Mouse (Mus musculus): Measurements from ENCODE around the gene Fa2h. TPM values are rescaled to one million over a fixed set of nuclear protein-coding genes. Genes with fewer than 3 reads are reported as not detected.
"Not testable (repeated sequence)": the region's sequence is repeated elsewhere in the genome, so short reads cannot be mapped to it uniquely, and the experiment has no call there.

Gene Fa2h
- polyA plus RNA-seq, 1 experiment from 2014 or later = 0.13 TPM

DNA sequence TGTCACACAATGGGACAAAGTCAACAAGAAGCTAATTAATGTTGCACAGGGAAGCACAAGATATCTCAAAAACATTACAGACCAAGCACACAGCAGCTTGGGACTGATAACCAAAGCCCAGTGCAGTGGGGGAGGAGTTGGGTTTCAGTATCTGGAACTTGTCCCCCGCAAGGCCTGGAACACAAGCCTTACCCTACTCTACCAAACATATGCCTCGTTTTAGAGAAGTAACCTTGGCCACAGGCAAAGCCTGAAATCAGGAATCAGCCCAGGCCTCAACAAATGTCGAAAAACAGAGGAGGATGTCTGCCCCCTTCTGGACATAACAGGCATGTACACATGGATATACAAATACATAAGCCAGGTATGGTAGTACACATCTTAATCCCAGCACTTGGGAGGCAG, 80.9 kb downstream of the Fa2h start:
- H3K4me1 ChIP-seq (replicated peaks) = no peaks in the 10 kb centered on the region
- H3K4me2 ChIP-seq = no peak overlapping the region
- H3K9me3 ChIP-seq = no peaks in the 10 kb centered on the region
- H3K36me3 ChIP-seq = no peaks in the 10 kb centered on the region
- H3K27ac ChIP-seq (replicated peaks) = no peak overlapping the region
- WGBS = 86% methylated on average over 3 of the region's 3 CpGs
- H3K9ac ChIP-seq = no peak overlapping the region
- no peak overlapping the region for H3K4me3 ChIP-seq
- no peaks in the 10 kb centered on the region for H3K27me3 ChIP-seq
- no peak for ATAC-seq (ENCODE audit: low read depth)

DNA sequence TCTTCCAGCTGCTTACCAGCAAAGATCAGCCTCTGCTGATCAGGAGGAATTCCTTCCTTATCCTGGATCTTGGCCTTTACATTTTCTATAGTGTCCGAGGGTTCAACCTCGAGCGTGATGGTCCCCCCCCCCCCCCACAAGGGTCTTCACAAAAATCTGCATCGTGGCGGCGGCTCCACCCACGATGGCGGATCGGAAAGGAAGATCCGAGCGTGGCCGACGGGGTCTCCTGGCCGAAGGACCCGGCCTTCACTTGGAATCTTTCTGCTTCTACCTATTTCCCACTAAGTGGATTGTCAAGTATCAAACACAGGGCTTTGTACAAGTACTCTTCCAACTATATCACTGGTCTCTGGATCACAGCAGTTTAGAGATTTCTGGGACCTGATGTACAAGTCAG, 83.6 kb downstream of the Fa2h start:
- not testable (repeated sequence) for H3K9me3 ChIP-seq; H3K27ac ChIP-seq (replicated peaks); H3K27me3 ChIP-seq; H3K4me3 ChIP-seq; H3K9ac ChIP-seq; H3K4me1 ChIP-seq (replicated peaks); ATAC-seq (ENCODE audit: low read depth); H3K4me2 ChIP-seq; H3K36me3 ChIP-seq
- WGBS = 91% methylated on average over 15 of the region's 15 CpGs

DNA sequence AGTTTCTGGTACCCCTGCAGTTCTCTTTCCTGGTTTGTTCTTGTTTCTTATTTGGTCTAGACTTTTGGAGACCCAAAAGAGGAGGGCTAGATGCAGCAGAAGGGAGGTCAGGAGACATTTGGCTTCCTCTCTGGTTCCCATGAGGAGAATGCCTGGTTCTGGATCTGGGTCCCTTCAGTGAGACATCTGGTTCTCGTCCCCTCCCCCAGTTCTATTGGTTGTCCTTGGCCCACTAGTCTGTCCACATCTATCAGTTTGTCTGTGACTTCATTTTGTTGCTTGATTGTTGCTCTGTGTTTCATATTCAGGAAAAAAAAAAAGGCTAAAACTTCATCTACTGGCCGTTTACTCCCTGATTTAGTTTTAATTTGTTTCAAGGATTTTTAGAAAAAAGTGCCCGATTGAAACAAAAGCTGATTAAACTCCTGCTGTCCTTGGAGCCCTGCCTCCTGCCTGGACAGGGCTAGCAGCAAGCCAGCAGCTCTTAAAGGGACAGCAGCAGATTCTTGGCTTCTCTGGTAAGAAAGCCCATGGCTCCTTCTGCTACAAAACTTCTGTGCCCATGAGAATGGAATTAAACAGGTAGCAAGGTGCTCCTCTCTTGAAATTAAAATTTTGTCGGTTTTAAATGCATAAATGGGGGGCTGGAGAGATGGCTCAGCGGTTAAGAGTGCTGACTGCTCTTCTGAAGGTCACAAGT, 88.4 kb downstream of the Fa2h start:
- H3K4me1 ChIP-seq (replicated peaks) = no peaks in the 10 kb centered on the region; the same call in 1 of the 2 replicates
- H3K36me3 ChIP-seq = no peaks in the 10 kb centered on the region
- H3K9ac ChIP-seq = no peak overlapping the region
- no peak for ATAC-seq (ENCODE audit: low read depth)
- no peak overlapping the region for H3K4me2 ChIP-seq
- H3K9me3 ChIP-seq = no peaks in the 10 kb centered on the region
- no peak overlapping the region for H3K27ac ChIP-seq (replicated peaks)
- 44% methylated on average over 5 of the region's 5 CpGs for WGBS
- H3K4me3 ChIP-seq = no peak overlapping the region
- H3K27me3 ChIP-seq = no peaks in the 10 kb centered on the region

DNA sequence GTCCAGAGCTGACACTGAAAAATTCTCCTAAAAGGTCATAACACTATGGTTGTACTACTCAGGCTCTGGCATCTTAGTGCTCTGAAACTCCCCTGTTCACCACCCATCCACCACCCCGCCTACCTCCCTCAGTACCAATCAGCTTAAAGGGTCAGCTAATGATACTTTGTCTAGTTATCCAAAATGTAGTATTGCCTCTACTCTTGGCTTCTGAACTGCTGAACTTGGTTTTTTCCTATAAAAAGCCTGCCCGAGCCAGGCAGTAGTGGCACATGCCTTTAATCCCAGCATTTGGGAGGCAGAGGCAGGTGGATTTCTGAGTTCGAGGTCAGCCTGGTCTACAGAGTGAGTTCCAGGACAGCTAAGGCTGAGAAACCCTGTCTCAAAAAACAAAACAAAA, 89.3 kb downstream of the Fa2h start:
- Histone ChIP-seq H3K27ac (replicated peaks) (no peak overlapping the region), H3K4me3 (no peak overlapping the region), H3K27me3 (no peaks in the 10 kb centered on the region), H3K9ac (no peak overlapping the region), H3K4me1 (replicated peaks) (peaks cover 2% of the 10 kb centered on the region), H3K4me2 (no peak overlapping the region), H3K9me3 (no peaks in the 10 kb centered on the region), H3K36me3 (no peaks in the 10 kb centered on the region)
- WGBS = 93% methylated on average over 3 of the region's 3 CpGs
- ATAC-seq (ENCODE audit: low read depth) = no peak

DNA sequence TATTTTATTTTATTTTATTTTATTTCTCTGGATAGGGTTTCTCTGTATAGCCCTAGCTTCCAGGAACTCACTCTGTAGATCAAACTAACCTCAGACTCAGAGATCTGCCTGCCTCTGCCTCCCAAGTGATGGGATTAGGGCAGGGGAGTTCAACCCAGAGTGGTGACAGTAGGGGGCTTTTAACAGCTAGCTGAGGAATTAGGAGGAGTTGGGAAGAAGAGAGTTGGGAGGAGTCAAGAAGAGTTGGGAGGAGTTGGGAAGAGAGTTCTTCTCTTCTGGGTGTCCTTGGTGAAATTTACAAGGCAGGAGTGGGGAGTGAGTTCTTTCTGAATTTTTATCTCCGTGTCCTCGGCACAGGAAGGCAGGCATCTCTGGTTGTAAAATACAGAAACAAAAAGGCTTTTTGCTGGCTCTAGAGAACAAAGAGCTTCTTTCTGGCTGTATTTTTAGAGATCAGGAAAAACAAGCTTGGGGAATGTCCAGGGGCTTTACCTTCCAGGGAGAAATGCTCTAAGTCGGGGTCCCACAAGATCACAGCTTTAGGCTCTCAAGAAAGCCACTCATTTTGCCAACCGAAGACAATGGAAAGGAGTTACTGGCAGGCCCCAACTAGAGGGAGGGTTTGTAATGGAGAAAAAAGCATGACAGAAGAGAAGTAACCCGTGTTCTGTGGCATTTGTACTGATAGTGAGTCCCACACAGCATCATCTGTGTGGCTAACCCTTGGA, 90.4 kb downstream of the Fa2h start:
- not testable (repeated sequence) for ATAC-seq (ENCODE audit: low read depth); H3K9me3 ChIP-seq; H3K4me3 ChIP-seq; H3K9ac ChIP-seq; H3K27me3 ChIP-seq; H3K27ac ChIP-seq (replicated peaks); H3K4me2 ChIP-seq; H3K36me3 ChIP-seq
- H3K4me1 ChIP-seq (replicated peaks) = peaks cover 12% of the 10 kb centered on the region
- 66% methylated on average over 5 of the region's 5 CpGs for WGBS

GRCm38 (mm10) chr8:111300597-111301546, 92.8 kb downstream of the Fa2h start:
- H3K36me3 ChIP-seq = peaks cover 11% of the 10 kb centered on the region
- H3K4me1 ChIP-seq (replicated peaks) = peaks cover 17% of the 10 kb centered on the region
- no peak overlapping the region for H3K27ac ChIP-seq (replicated peaks)
- no peak for ATAC-seq (ENCODE audit: low read depth)
- peak overlapping the region; percentile 46 for H3K4me2 ChIP-seq
- H3K4me3 ChIP-seq = peak overlapping the region; percentile 97
- no peaks in the 10 kb centered on the region for H3K9me3 ChIP-seq
- no peaks in the 10 kb centered on the region for H3K27me3 ChIP-seq
- no peak overlapping the region for H3K9ac ChIP-seq
- 69% methylated on average over 11 of the region's 11 CpGs for WGBS

GRCm38 (mm10) chr8:111299821-111300568, 93.6 kb downstream of the Fa2h start, which contains the start of gene Rfwd3:
Rfwd3 (minus strand) TSS chr8:111300222.
- WGBS = under 1% methylated on average over 66 of the region's 67 CpGs
- H3K4me1 ChIP-seq (replicated peaks) = peaks cover 17% of the 10 kb centered on the region
- H3K4me3 ChIP-seq = peak within 1 kb of the TSS; percentile 97
- no peaks in the 10 kb centered on the region for H3K27me3 ChIP-seq
- H3K4me2 ChIP-seq = peak within 1 kb of the TSS; percentile 82
- peak within 1 kb of the TSS; percentile 91 for H3K9ac ChIP-seq
- peak; percentile 99 for ATAC-seq (ENCODE audit: low read depth)
- H3K9me3 ChIP-seq = no peaks in the 10 kb centered on the region
- H3K36me3 ChIP-seq = peaks cover 18% of the 10 kb centered on the region
- peak within 1 kb of the TSS; percentile 85 for H3K27ac ChIP-seq (replicated peaks)

GRCm38 (mm10) chr8:111299363-111299820, 94.2 kb downstream of the Fa2h start:
- Histone ChIP-seq H3K27ac (replicated peaks) (peak overlapping the region; percentile 85), H3K4me3 (peak overlapping the region; percentile 97), H3K27me3 (no peaks in the 10 kb centered on the region), H3K9me3 (no peaks in the 10 kb centered on the region), H3K4me1 (replicated peaks) (peaks cover 17% of the 10 kb centered on the region), H3K36me3 (peaks cover 22% of the 10 kb centered on the region), H3K4me2 (peak overlapping the region; percentile 82), H3K9ac (peak overlapping the region; percentile 91)
- 0 out of 2 replicates have a peak, but pooled peaks have one; percentile 8 for ATAC-seq (ENCODE audit: low read depth)
- under 1% methylated on average over 28 of the region's 28 CpGs for WGBS

DNA sequence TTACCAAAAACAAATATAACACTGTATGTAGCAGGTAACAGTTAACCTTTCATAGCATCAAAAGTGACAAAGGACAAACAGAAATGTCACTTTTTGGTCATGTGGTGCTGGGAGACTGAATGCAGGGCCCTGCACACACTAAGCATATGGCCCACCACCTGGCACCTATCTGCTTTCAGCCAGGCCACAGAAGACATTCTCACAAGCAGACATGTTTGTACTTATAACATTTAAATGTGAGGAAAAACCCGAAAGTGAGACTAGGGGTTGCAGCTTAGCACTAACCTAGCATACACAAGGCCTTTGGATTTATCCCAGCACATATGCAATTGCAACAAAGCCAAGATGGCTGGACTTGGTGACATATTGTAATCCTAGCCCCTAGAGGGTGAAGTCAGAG, 95.6 kb downstream of the Fa2h start:
- Histone ChIP-seq H3K9me3 (no peaks in the 10 kb centered on the region), H3K4me1 (replicated peaks) (peaks cover 17% of the 10 kb centered on the region), H3K36me3 (peaks cover 36% of the 10 kb centered on the region), H3K4me3 (no peak overlapping the region), H3K9ac (0 out of 2 replicates have a peak overlapping the region, but pooled peaks have one; percentile 26), H3K27ac (replicated peaks) (no peak overlapping the region), H3K27me3 (no peaks in the 10 kb centered on the region), H3K4me2 (0 out of 2 replicates have a peak overlapping the region, but pooled peaks have one; percentile 82)
- no peak for ATAC-seq (ENCODE audit: low read depth)
- 93% methylated on average over 1 of the region's 1 CpGs for WGBS

All from neural tube, embryonic 13.5 days (tissue).